Mouse (Mus musculus): Measurements from ENCODE around the gene Adck1. TPM values are rescaled to one million over a fixed set of nuclear protein-coding genes. Genes with fewer than 3 reads are reported as not detected.
A peak's percentile ranks its signal among the peaks of the same experiment; 100 is the strongest.

The Adck1 gene
- total RNA-seq, 2 experiments from 2014 or later = 17.2 to 29.4 TPM

DNA sequence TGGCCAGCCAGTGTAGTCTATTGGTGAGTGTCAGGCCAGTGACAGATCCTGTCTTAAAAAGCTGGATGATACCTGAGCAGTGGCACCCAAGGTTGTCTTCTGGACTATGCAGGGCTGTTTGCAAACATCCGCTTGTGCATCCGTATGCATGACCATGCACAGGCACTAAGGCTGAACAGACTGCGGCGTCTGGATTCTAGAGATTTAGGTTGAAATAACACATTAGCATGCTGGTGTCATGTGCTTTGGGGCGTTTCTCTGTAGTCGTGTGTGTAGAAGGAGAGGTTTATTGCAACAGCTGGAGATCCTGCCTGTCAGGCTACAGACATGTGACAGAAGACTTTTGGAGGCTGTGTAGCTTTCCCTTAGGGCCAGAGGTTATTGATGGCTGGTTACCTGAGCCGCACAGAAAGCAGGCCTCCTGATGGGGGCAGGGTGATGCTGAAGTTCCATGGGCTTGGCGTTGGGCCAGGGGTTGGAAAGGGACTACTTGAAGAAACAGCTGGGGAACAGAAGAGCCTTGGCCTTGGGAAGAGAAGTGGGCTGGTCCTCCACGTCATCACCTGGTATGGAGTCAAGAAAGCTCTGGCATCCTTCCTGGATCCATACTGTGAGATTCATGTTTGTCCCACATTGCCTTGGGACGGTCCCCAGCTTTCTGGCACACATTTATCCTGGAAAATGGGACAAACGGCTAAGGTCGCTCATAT is 59.7 kb downstream of the Adck1 start:
- ATAC-seq (replicated peaks; ENCODE audit: poor library complexity, severe bottlenecking) = no peak

- ATAC-seq (replicated peaks; ENCODE audit: poor library complexity, severe bottlenecking) = no peak
Measured at GRCm38 (mm10) chr12:88426926-88427325, 66.6 kb downstream of the Adck1 start.

DNA sequence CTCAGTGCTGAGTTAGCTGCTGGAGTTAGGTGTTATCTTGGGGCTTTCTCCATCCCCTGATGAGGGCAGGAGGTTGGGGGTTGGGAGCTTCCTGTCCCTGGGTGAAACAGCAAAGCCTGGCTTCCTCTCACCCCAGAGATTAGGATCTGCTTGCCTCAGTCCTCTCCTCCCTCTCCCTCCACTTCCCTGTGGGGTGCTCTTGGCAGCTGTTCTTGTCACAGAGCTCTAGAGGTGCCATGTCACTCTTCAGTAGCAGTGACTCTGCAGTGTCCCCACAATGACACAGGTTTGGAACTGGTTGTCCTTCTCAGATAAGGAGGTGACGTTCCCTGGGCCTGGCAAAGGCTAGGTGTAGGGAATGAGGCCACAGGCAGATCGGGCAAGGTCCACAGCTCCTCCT is 68.4 kb downstream of the Adck1 start:
- peak; percentile 91 for ATAC-seq (replicated peaks; ENCODE audit: poor library complexity, severe bottlenecking)

DNA sequence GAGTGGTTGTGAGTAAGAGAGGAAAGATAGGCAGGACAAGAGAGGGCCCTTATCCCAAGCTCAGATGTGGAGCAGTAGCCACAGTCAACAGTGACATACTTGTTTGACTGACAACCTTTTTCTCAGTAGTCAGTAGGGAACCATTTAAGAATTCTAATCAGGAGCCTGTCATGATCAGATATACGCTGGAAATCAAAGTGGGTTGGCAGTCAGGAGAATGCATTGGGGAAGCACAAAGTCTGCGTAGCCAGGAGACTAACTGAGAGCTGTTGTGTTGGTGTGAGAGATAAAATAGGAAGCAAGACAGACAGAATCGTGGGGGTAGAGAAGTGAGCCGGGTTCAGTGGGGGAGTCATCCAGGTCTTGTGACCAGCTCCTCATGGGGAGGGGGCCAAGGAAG is 71.9 kb downstream of the Adck1 start:
- no peak for ATAC-seq (replicated peaks; ENCODE audit: poor library complexity, severe bottlenecking)

GRCm38 (mm10) chr12:88433171-88433570 is 72.8 kb downstream of the Adck1 start:
- ATAC-seq (replicated peaks; ENCODE audit: poor library complexity, severe bottlenecking) = no peak

DNA sequence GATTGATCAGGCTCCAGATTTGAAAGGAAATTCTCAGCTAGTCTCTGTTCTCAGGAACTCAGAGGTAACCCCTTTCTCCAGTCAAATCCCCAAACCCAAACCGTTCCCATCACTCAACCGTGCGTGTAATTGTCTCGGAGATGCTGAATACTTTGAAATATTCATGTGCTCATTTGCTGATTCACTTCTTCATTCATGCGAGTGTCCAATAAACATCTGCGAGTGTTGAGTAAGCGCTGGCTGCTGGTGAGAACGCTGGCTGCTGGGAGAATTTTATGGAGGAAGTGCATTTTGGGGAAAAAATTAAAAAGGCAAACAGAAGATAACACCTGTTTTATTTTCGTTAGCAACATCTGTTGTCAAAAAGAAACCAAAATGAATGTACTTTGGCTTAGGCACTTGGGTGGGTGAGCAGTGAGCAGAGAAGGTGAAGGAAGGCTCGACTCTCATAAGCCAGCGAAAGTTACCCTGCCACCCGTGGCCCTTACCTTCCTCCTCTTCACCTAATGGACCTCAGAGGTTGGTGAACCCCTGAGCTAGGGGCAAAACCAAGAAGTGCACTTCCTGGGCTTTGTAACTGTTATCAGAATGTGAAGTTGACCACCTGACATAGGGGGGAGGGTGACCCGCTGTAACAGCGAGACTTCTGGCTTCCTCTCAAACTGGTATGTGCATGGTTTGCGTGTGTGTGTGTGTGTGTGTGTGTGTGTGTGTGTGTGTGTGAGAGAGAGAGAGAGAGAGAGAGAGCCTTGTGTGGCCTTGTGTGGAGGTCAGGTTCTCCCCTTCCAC is 76.8 kb downstream of the Adck1 start:
- ATAC-seq (replicated peaks; ENCODE audit: poor library complexity, severe bottlenecking) = peak; percentile 91

DNA sequence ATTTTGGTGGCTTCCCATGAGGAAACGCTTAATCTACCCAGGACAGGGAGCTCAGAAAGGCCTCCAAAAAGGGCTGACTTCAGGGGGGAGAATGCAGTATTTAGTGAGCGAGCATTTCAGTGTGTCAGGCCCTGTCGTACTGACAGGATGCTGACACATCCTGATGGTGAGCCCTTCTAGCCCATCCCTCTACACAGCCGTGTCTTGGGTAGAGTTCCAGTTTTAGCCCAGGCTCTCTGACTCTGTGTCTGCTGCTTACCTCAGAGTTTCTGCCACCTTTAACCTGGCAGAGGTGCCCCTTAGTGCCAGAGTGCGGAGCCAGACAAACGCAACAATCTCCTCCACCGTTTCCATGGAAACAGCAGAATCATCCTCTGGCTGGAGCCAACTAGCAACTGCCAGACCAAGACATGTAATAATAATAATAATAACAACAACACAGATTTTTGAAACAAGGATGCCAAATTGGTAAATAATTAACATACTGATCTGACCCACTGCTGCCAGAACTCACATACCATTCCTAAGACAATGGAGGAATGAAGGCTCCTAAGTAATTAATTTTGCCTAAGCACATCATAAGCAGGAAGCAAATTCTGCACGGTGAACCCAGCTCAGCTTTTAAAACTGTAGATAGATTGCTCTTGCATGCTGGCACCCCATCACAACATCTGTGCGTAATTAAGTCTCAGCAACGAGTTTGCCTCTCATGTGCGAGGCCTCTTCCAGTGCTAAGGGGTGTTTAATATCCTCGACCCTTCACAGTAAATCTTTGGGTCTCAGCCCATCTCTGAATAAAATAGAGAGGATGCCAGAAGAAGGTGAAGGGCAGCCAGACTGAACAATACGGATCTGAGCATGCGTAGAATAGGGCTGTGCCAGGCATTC is 81.8 kb downstream of the Adck1 start:
- ATAC-seq (replicated peaks; ENCODE audit: poor library complexity, severe bottlenecking) = no peak

- ATAC-seq (replicated peaks; ENCODE audit: poor library complexity, severe bottlenecking) = no peak
Measured at GRCm38 (mm10) chr12:88444040-88444439, 83.7 kb downstream of the Adck1 start.

DNA sequence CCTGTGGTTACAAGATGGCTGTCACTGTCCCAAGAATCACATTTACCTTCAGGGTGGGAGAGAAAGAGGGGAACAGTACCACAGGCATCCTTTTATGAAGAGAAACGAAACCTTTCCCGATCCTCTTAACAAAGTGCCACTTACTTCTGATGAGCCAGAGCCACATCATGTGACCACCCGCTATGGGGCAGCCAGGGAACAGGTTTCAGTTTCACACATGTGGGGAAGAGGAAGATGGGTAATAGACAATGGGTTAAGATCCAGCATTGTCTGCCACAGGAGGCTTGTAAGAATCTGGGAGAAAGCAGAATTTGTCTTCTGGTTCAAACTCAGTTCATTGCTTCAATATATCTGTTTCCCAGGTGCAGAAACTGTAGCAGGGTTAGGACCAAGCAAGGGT is 85.1 kb downstream of the Adck1 start:
- ATAC-seq (replicated peaks; ENCODE audit: poor library complexity, severe bottlenecking) = peak; percentile 89

- ATAC-seq (replicated peaks; ENCODE audit: poor library complexity, severe bottlenecking) = no peak
Measured at GRCm38 (mm10) chr12:88450658-88451563, 90.6 kb downstream of the Adck1 start.

DNA sequence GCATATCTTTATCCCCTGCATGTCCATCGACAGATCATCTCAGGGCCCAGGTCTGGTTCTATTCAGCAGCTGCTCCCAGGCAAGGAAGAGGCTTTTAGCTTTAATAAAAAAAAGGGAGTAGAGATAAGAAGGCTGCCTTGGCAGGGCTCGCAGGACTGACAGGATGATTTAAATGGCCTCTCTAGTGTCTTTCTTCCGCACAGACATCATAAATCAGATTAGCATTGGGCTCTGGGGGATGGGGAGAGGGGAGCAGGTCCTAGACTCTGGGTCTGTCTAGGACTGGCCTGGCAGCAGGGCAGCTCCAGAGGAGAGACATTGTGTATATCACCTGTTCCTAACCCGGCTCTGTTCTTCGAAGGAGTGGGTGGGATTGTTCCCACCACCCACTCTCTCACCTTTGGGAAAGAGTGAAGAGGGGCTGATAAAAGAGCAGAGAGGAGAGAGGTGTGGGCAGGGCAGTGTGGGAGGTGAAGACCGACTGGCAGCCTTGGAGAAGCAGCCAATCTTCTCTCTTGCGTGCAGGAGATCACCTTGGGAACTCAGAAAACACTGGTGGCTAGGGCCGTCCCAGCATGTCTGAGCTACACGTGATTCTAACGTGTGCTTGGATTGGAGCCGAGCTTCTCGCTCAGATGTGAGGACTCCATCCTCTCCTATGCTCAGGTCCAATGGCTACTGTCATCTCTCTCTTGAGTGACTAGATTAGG is 94.5 kb downstream of the Adck1 start:
- no peak for ATAC-seq (replicated peaks; ENCODE audit: poor library complexity, severe bottlenecking)

- no peak for ATAC-seq (replicated peaks; ENCODE audit: poor library complexity, severe bottlenecking)
Measured at GRCm38 (mm10) chr12:88457021-88457420, 96.7 kb downstream of the Adck1 start.

DNA sequence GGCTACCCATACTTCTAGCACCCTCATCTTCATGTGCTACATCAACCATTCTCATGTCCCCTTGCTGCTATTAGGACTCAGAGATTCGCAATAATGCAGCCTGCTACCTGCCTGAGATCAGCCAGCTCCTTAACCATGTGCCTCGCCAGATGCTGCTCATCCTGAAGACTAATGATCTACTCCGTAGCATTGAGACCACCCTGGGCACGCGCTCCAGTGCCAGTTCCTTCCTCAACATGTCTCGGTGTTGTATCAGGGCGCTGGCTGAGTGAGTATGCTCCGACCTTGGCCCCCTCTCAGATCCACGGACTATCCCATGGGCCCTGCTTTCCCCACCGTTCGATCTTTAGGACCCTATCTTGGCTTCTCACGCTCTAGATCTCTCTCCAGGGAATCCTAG is 98.6 kb downstream of the Adck1 start:
- no peak for ATAC-seq (replicated peaks; ENCODE audit: poor library complexity, severe bottlenecking)

- ATAC-seq (replicated peaks; ENCODE audit: poor library complexity, severe bottlenecking) = no peak
Measured at GRCm38 (mm10) chr12:88459461-88459860, 99.1 kb downstream of the Adck1 start.

DNA sequence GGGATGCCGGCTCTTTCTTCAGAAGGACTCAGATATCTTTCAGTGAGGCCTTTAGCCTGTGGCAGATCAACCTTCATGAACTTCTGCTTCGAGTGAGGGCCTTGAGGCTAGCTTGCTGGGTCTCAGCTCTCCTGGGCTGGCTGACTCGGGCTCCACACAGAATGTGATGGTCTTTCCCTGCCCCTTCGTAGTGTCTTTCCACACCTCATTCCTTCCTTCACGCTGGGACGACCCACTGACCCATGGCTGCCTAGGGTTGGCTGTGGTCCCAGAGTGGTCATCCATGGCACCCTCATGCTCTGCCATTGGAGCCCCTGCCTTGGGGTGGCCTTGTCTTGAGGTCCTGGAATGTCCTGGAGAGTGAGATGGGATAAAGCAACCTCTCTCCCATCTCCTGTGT is 100.7 kb downstream of the Adck1 start:
- no peak for ATAC-seq (replicated peaks; ENCODE audit: poor library complexity, severe bottlenecking)

DNA sequence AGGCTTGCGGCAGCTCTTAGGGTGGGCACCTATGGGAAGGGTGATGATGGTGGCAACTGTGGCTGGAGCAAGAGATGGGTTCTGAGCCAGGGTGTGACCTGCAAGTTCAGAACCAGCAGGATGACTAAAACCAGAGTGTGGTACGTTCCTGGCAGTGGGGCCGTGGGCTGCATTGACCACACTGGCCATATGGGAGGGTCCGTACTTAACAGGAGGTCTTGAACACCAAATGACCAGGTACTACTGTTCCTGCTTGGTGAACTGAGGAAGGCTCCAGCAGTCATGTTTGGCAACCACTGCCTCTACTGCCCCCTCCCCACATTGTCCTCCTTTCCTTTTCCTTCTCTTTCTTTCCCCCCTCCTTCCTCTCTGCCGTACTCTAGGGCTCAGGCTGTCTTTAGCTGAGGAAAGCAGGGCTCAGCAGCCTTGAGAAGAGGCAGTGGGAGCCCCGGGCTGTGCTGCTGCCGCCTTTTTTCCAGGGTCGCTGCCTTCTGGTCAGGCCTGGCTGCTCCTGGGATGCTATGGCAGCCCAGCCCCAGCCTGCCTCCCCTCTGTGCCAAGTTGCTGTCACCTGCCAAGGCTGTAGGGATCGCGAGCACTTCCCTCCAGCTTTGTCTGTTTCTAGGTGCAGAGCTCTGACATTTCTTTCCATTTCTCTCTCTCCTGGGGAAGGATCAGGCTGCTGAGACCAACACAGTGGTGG is 103.4 kb downstream of the Adck1 start:
- ATAC-seq (replicated peaks; ENCODE audit: poor library complexity, severe bottlenecking) = no peak

- peak; percentile 95 for ATAC-seq (replicated peaks; ENCODE audit: poor library complexity, severe bottlenecking)
Measured at GRCm38 (mm10) chr12:88466801-88467200, 106.4 kb downstream of the Adck1 start.

DNA sequence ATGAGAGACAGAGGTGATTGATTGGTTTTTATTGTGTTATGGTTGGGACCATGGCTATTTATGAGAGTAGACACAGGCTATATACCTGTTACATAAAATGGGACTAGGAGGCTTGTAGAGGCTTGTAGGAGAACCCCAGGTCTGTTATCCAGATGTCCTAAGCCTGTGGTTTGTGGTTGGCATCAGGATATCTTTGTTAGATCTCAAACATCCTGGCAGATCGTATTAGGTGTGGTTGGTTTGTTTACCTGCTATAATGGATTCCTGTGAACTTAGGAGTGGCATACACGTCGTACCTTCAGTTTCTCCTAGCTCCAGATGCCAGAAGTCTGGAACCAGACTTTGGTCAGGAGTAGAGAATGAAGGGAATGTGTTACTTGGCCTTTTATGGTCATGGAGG is 106.9 kb downstream of the Adck1 start:
- no peak for ATAC-seq (replicated peaks; ENCODE audit: poor library complexity, severe bottlenecking)

Measured in granulocyte monocyte progenitor cell, adult 5-6 weeks (primary cell).